9 mouse cellular contexts compared by ENCODE assay signal in the genomic region with DNA sequence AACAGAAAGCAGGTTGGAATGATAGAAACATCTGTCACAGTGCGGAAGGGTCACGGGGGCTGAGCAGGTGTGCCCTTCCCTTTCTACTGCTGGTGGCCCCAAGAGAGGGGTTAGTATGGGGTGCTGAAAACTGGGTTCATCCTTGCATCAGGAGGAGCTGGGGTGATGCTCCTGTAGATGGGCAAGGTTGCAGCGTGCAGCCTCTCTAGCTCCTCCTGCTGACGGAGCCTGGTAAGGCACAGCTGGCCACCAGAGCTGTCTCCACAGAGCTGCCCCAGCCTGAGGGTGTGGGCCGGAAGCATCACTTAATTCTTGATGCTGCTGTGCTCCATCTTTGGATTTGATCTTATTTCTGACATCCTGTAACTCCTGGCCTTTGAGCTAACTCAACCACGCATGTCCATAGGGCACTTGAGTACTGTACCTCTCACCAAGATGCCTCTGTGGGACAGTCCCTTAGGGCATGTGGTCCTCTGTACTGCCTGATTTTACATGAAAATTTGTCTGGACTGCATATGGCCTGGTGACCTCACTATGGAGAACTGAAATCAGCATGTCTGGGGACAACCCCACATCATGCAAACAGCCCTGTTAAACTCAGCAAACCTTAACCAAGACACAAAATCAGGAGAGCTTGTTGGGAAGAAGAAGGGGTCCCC. TPM values are rescaled to one million over a fixed set of nuclear protein-coding genes. Genes with fewer than 3 reads are reported as not detected.
A peak's percentile ranks its signal among the peaks of the same experiment; 100 is the strongest.
DNase-seq lines count a peak whose midpoint lies in the region; ATAC-seq and TF ChIP-seq lines count a peak whose summit lies in the region.
"Had no signal": no experiment of that assay in that cellular context is flagged by ENCODE, and none has a peak within 500 bp of the region (broad histone marks: within the 10 kb centered on the region; RNA-seq: fewer than 3 reads in every experiment).

No protein-coding gene starts in this region.

- no peak for TF ChIP-seq EP300 in lung, postnatal 0 days (IDR thresholded peaks at IDR 0.05)

- H3K9ac ChIP-seq in lung, postnatal 0 days (replicated peaks; ENCODE audit: low read depth) = no peak overlapping the region

- no peaks in the 10 kb centered on the region for H3K9me3 ChIP-seq in lung, postnatal 0 days (ENCODE audit: low read length)

- no peaks in the 10 kb centered on the region for H3K27me3 ChIP-seq in lung, postnatal 0 days (replicated peaks; ENCODE audit: insufficient read depth, low read length)

- H3K4me2 ChIP-seq in lung, postnatal 0 days (replicated peaks; ENCODE audit: low read depth, low read length) = no peak overlapping the region

- no peak for DNase-seq in frontal cortex, postnatal 10 days (ENCODE audit: low spot score in 2 of 2)
- DNase-seq in R1 (ENCODE audit: low read depth, low spot score) = peak; percentile 75
- DNase-seq in cerebellum, postnatal 36 days = peak; percentile 82
- DNase-seq in kidney, postnatal 36 days = peak; percentile 64 to 90
- peak; percentile 61 for DNase-seq in lung, postnatal 0 days (ENCODE audit: low spot score)
- peak; percentile 49 for DNase-seq in right cerebral cortex, postnatal 25 days

- TF ChIP-seq CTCF in lung, postnatal 0 days (IDR thresholded peaks at IDR 0.05) = peak; percentile 88

- H3K4me3 ChIP-seq in lung, postnatal 0 days (ENCODE audit: low read depth, low read length) = no peak overlapping the region

- H3K4me1 ChIP-seq in lung, postnatal 0 days (ENCODE audit: insufficient read depth, low read depth, low read length) = no peaks in the 10 kb centered on the region

- ATAC-seq in frontal cortex, adult (ENCODE audit: low TSS enrichment) = peak; percentile 58; the same call in 1 of the 2 replicates
- peak; percentile 91 for ATAC-seq in granulocyte monocyte progenitor cell, adult 5-6 weeks (replicated peaks; ENCODE audit: poor library complexity, severe bottlenecking)
- ATAC-seq in lung, postnatal 0 days = peak; percentile 67

- H3K36me3 ChIP-seq in lung, postnatal 0 days (ENCODE audit: insufficient read depth, low read length) = peaks cover 19% of the 10 kb centered on the region

- no peak overlapping the region for H3K27ac ChIP-seq in lung, postnatal 0 days (ENCODE audit: low read length)

- 61% methylated on average over 6 of the region's 6 CpGs for WGBS in lung, postnatal 0 days

RNA-seq across cellular contexts. Expression of gene Xrcc1, which starts 18.6 kb away (rescaled TPM):
- 72.6 and 80.6 TPM in 2 replicates for total RNA-seq in granulocyte monocyte progenitor cell, adult 5-6 weeks (2014; fragmentation: Nextera tagmentation)
- total RNA-seq in granulocyte monocyte progenitor cell, adult 5-6 weeks (2017) = 38.6 and 40.9 TPM in 2 replicates
- polyA plus RNA-seq in lung, postnatal 0 days (2015; fragmentation: Nextera tagmentation; extraction: Ambion mirVana) = 35.4 and 37.0 TPM in 2 replicates

RNA-seq across cellular contexts. Expression of gene Pinlyp, which starts 18.8 kb away (rescaled TPM):
- not detected in 2 replicates for total RNA-seq in granulocyte monocyte progenitor cell, adult 5-6 weeks (2014; fragmentation: Nextera tagmentation)
- total RNA-seq in granulocyte monocyte progenitor cell, adult 5-6 weeks (2017) = not detected in 2 replicates
- 0.19 and 0.39 TPM in 2 replicates for polyA plus RNA-seq in lung, postnatal 0 days (2015; fragmentation: Nextera tagmentation; extraction: Ambion mirVana)
- polyA plus RNA-seq: large intestine, adult 2 months had no signal

RNA-seq across cellular contexts. Expression of gene Ethe1, which starts 22.6 kb away (rescaled TPM):
- 50.4 and 71.3 TPM in 2 replicates for total RNA-seq in granulocyte monocyte progenitor cell, adult 5-6 weeks (2014; fragmentation: Nextera tagmentation)
- total RNA-seq in granulocyte monocyte progenitor cell, adult 5-6 weeks (2017) = 23.4 and 28.3 TPM in 2 replicates
- polyA plus RNA-seq in lung, postnatal 0 days (2015; fragmentation: Nextera tagmentation; extraction: Ambion mirVana) = 13.4 and 14.5 TPM in 2 replicates

RNA-seq across cellular contexts. Expression of gene Zfp575, which starts 22.7 kb away (rescaled TPM):
- total RNA-seq in granulocyte monocyte progenitor cell, adult 5-6 weeks (2014; fragmentation: Nextera tagmentation) = 0.41 and 0.75 TPM in 2 replicates
- not detected in 2 replicates for total RNA-seq in granulocyte monocyte progenitor cell, adult 5-6 weeks (2017)
- 1.5 TPM in 2 replicates for polyA plus RNA-seq in lung, postnatal 0 days (2015; fragmentation: Nextera tagmentation; extraction: Ambion mirVana)

RNA-seq across cellular contexts. Expression of gene Irgq, which starts 34.2 kb away (rescaled TPM):
- 5.1 and 5.9 TPM in 2 replicates for total RNA-seq in granulocyte monocyte progenitor cell, adult 5-6 weeks (2014; fragmentation: Nextera tagmentation)
- 3.3 and 4.2 TPM in 2 replicates for total RNA-seq in granulocyte monocyte progenitor cell, adult 5-6 weeks (2017)
- polyA plus RNA-seq in lung, postnatal 0 days (2015; fragmentation: Nextera tagmentation; extraction: Ambion mirVana) = 3.5 and 4.0 TPM in 2 replicates

Comparison
In these comparisons a context has a peak if more than half of its experiments do, and no peak if none do; other contexts are left out.
1. DNase-seq: peak in R1 (single experiment), cerebellum, postnatal 36 days (2 of 2), kidney, postnatal 36 days (2 of 2), lung, postnatal 0 days (single experiment) and right cerebral cortex, postnatal 25 days (single experiment); none in frontal cortex, postnatal 10 days (0 of 2).
2. Peak in every context shown above with its lines, with median percentiles within 50 percentile points of each other: ATAC-seq.